Comparison of ENCODE assay signal across 16 mouse cellular contexts in the genomic region with DNA sequence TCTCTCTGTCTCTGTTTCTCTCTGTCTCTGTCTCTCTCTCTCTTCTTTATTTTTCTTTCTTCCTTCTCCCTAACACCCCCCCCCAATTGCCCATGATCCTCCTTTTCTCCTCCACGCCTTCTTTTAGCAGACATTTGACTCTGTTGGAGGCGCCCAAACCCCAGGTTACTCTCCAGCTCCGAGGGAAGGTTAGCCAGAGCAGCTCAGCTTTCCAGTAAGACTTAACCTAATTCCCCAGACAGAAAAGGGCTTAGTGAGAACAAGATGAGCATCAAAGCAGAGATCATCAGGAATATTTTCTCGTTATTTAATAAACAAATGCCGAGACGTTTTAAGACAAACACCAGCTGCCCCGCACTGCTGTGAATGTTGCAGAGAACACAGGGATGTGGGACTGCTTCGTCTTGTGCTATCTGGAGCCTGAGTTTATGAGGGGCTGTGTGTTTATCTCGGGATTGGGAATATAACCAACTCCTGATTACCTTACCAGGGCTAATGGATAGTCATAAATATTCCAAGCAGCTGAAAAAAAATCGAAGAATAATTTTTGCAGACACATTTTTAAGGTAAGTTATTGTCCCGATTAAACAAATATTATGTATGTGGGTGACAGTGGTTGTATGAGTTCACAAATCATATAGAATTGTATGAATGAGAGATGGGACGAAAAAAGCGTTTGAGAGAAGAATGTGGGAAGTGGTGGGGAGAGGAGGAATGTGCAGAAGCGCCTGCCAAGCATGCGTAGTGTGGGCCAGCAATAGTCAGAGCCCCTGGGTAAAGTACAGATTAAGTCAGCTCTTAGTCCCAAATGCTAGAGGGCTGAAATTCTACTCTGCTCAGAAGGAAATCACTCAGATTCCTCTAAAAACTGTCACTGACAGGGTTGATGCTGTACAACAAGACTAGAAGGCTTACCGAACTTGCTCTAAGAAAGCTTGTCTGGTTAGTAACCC. TPM values are rescaled to one million over a fixed set of nuclear protein-coding genes. Genes with fewer than 3 reads are reported as not detected.
A peak's percentile ranks its signal among the peaks of the same experiment; 100 is the strongest.
DNase-seq lines count a peak whose midpoint lies in the region; ATAC-seq and TF ChIP-seq lines count a peak whose summit lies in the region.
"Had no signal": no experiment of that assay in that cellular context is flagged by ENCODE, and none has a peak within 500 bp of the region (broad histone marks: within the 10 kb centered on the region; RNA-seq: fewer than 3 reads in every experiment).

No protein-coding gene starts in this region.

- H3K4me3 ChIP-seq in gastrocnemius, adult 2 months: peak overlapping the region; percentile 11; the same call in 1 of the 2 replicates
- H3K4me3 ChIP-seq in lung, embryonic 15.5 days: no peak overlapping the region
- no peak overlapping the region for H3K4me3 ChIP-seq in forebrain, embryonic 12.5 days (replicated peaks)
- H3K4me3 ChIP-seq: embryonic facial prominence, embryonic 15.5 days; heart, embryonic 10.5 days; hindbrain, embryonic 12.5 days; midbrain, embryonic 12.5 days had no signal

- H3K27ac ChIP-seq in gastrocnemius, adult 2 months: peak overlapping the region; percentile 20; the same call in 1 of the 2 replicates
- H3K27ac ChIP-seq in lung, embryonic 15.5 days: peak overlapping the region; percentile 69; the same call in 1 of the 2 replicates
- no peak overlapping the region for H3K27ac ChIP-seq in forebrain, embryonic 12.5 days
- H3K27ac ChIP-seq: embryonic facial prominence, embryonic 15.5 days; heart, embryonic 10.5 days; hindbrain, embryonic 12.5 days; midbrain, embryonic 12.5 days had no signal

- H3K27me3 ChIP-seq in lung, embryonic 15.5 days: no peaks in the 10 kb centered on the region; the same call in 1 of the 2 replicates
- no peaks in the 10 kb centered on the region for H3K27me3 ChIP-seq in forebrain, embryonic 12.5 days
- H3K27me3 ChIP-seq: hindbrain, embryonic 12.5 days; midbrain, embryonic 12.5 days had no signal

- peak; percentile 79; the same call in 1 of the 2 replicates for ATAC-seq in lung, embryonic 15.5 days (ENCODE audit: borderline replicate concordance, extremely low read depth, low FRiP score, low TSS enrichment)
- no peak for ATAC-seq in forebrain, embryonic 12.5 days (ENCODE audit: low FRiP score)

- 33% methylated on average over 16 of the region's 16 CpGs for WGBS in lung, embryonic 15.5 days
- WGBS in forebrain, embryonic 12.5 days: 67% methylated on average over 16 of the region's 16 CpGs

- H3K36me3 ChIP-seq in lung, embryonic 15.5 days: no peaks in the 10 kb centered on the region
- H3K36me3 ChIP-seq in forebrain, embryonic 12.5 days (replicated peaks): no peaks in the 10 kb centered on the region
- H3K36me3 ChIP-seq: embryonic facial prominence, embryonic 15.5 days; heart, embryonic 10.5 days; hindbrain, embryonic 12.5 days; midbrain, embryonic 12.5 days had no signal

- no peak overlapping the region for H3K9ac ChIP-seq in lung, embryonic 15.5 days
- H3K9ac ChIP-seq in forebrain, embryonic 12.5 days: no peak overlapping the region
- H3K9ac ChIP-seq: embryonic facial prominence, embryonic 15.5 days; hindbrain, embryonic 12.5 days; midbrain, embryonic 12.5 days had no signal

- no peak for TF ChIP-seq CTCF in gastrocnemius, adult 2 months (IDR thresholded peaks at IDR 0.05)

- intact Hi-C loops in gastrocnemius, adult 2 months (cut with DNase I): loop anchor here (10.0 kb wide), 1 partner anchor 538 kb away; no protein-coding TSS in a partner anchor

- peak overlapping the region; percentile 30 for H3K4me2 ChIP-seq in lung, embryonic 15.5 days
- H3K4me2 ChIP-seq in forebrain, embryonic 12.5 days: no peak overlapping the region
- H3K4me2 ChIP-seq: embryonic facial prominence, embryonic 15.5 days; hindbrain, embryonic 12.5 days; midbrain, embryonic 12.5 days had no signal

- no peaks in the 10 kb centered on the region for H3K9me3 ChIP-seq in lung, embryonic 15.5 days
- no peaks in the 10 kb centered on the region for H3K9me3 ChIP-seq in forebrain, embryonic 12.5 days
- H3K9me3 ChIP-seq: embryonic facial prominence, embryonic 15.5 days; heart, embryonic 10.5 days; hindbrain, embryonic 12.5 days; midbrain, embryonic 12.5 days had no signal

- DNase-seq in gastrocnemius, adult 2 months: peak; percentile 38
- no peak for DNase-seq in gastrocnemius, adult 18-20 months (ENCODE audit: low spot score)
- peak; percentile 30 for DNase-seq in kidney, postnatal 14 days
- DNase-seq in kidney, adult 8-10 months: no peak
- peak; percentile 41 for DNase-seq in retina, postnatal 7 days (ENCODE audit: low read depth, low spot score)
- DNase-seq in urinary bladder, postnatal 10 days (ENCODE audit: low spot score): no peak
- DNase-seq: adrenal gland, postnatal 25 days; cerebellum, postnatal 25 days; spleen, adult 18-20 months; thymus, adult 2 months had no signal

- H3K4me1 ChIP-seq in lung, embryonic 15.5 days: peaks cover 15% of the 10 kb centered on the region
- no peaks in the 10 kb centered on the region for H3K4me1 ChIP-seq in forebrain, embryonic 12.5 days
- H3K4me1 ChIP-seq: hindbrain, embryonic 12.5 days; midbrain, embryonic 12.5 days had no signal

RNA-seq across cellular contexts. Expression of gene Egflam, which starts 44.2 kb away (rescaled TPM):
- 10 to 100 TPM; 14.5 to 19.9 TPM for total RNA-seq in gastrocnemius, adult 2 months (2021)
- 10 to 100 TPM; 12.2 to 16.9 TPM for total RNA-seq in gastrocnemius, adult 18-20 months (2021)
- 23.2 and 26.9 TPM in 2 replicates for polyA plus RNA-seq in lung, embryonic 15.5 days (2015; fragmentation: Nextera tagmentation; extraction: Ambion mirVana)
- polyA plus RNA-seq in forebrain, embryonic 12.5 days (2016; fragmentation: Nextera tagmentation; extraction: Ambion mirVana): 8.8 and 9.6 TPM in 2 replicates

Comparison
In these comparisons a context has a peak if more than half of its experiments do, and no peak if none do; other contexts are left out.
1. DNase-seq: peak in gastrocnemius, adult 2 months (single experiment), kidney, postnatal 14 days (single experiment) and retina, postnatal 7 days (single experiment); none in gastrocnemius, adult 18-20 months (single experiment), kidney, adult 8-10 months (0 of 2) and urinary bladder, postnatal 10 days (single experiment).